Mouse (Mus musculus): ENCODE measurements at regions not wholly inside any gene's neighbourhood (a gene's known extent, or its start where the extent isn't known, plus 50 kb on each side); places are given as distances from the start of the nearest gene placed in this dataset.
"Not testable (repeated sequence)": the region's sequence is repeated elsewhere in the genome, so short reads cannot be mapped to it uniquely, and the experiment has no call there.

DNA sequence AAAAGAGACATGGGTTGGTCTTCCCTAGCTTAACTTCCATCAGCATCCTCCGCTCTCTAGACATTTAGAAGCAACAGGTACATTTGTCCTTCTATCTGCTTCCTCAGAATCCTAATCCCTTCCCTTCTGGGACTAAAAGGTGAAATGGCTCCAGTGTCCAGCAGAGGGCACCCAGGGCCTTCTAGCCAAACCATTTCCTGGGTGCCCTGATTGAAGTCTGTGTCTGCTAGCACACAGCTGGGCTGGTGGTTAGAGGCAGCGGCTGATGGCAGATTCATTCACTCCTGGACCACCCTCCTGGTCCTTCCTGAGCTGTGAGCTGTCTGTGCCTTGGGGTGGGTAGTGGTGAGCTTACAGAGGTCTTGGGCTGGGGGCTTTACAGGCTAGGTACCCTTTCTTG, 76.5 kb upstream of the Col13a1 start:
- peak in 1 of 2 experiments; percentile 18 for DNase-seq (ENCODE audit: low spot score in 2 of 2)

DNA sequence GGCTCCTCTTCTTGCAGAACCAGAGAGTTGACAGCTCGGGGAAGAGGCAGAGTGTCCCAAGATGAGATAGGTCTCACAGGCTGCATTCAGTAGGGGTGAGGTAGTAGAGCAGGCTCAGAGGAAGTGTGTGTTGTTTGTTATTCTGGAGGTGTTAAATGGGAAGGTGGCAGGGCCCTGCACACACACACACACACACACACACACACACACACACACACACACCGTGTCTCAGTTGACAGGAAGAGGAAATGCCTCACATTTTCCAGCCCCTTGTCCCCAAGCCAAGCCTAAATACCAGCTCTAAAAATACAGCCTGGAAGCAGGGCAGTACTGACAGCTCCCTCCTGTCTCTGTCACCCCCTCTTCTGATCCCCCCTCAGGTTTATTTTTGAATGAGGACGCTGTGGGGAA, 70.9 kb upstream of the Col13a1 start:
- DNase-seq (ENCODE audit: low spot score in 2 of 2) = no peak

DNA sequence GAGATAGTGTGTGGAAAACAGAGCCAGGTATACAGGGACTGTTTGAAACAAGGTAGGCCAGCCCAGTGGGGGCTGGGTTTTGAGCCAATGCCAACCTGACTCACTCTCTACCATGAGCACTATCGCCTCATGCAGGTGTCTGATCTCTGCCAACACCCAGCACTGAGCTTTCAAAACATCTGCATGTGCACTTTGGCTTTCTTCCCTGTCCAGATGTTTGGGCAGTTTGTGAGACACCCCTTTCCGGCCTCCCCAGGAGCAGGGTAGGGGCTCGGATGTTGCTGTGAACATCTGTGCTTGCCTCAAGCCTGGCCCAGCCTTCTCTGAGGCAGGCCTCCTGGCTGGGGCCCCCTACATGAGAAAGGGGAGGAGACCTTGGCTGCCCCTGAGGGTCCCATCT, 65.5 kb upstream of the Col13a1 start:
- no peak for DNase-seq (ENCODE audit: low spot score in 2 of 2)

GRCm38 (mm10) chr10:62039915-62040314, 61.0 kb upstream of the Col13a1 start:
- DNase-seq (ENCODE audit: low spot score in 2 of 2) = no peak

- no peak for DNase-seq (ENCODE audit: low spot score in 2 of 2)
Observed at GRCm38 (mm10) chr10:62038656-62039055, 59.7 kb upstream of the Col13a1 start.

GRCm38 (mm10) chr10:62037402-62038199, 58.7 kb upstream of the Col13a1 start:
- DNase-seq (ENCODE audit: low spot score in 2 of 2) = no peak

- DNase-seq (ENCODE audit: low spot score in 2 of 2) = no peak
Observed at GRCm38 (mm10) chr10:62036815-62037214, 57.9 kb upstream of the Col13a1 start.

GRCm38 (mm10) chr10:62034291-62034690, 55.4 kb upstream of the Col13a1 start:
- DNase-seq (ENCODE audit: low spot score in 2 of 2) = no peak

- no peak for DNase-seq (ENCODE audit: low spot score in 2 of 2)
Observed at GRCm38 (mm10) chr10:62033748-62034147, 54.8 kb upstream of the Col13a1 start.

- not testable (repeated sequence) for DNase-seq (ENCODE audit: low spot score in 2 of 2)
Observed at GRCm38 (mm10) chr10:62031986-62032385, 53.1 kb upstream of the Col13a1 start.

GRCm38 (mm10) chr10:62029271-62029670, 50.4 kb upstream of the Col13a1 start:
- no peak for DNase-seq (ENCODE audit: low spot score in 2 of 2)

Measured in adrenal gland, postnatal 4 days (tissue).